Mouse (Mus musculus): ENCODE data around the gene Sipa1l1. TPM values are rescaled to one million over a fixed set of nuclear protein-coding genes. Genes with fewer than 3 reads are reported as not detected.

Sipa1l1 gene
- total and polyA plus RNA-seq, 2 experiments from 2014 or later: 7.0 to 17.1 TPM

- no peak for ATAC-seq (ENCODE audit: insufficient read depth, low read depth)
- Histone ChIP-seq H3K27me3 (ENCODE audit: control insufficient read depth, insufficient read depth, low read length) (no peaks in the 10 kb centered on the region), H3K4me1 (ENCODE audit: control insufficient read depth, insufficient read depth) (no peaks in the 10 kb centered on the region), H3K9me3 (replicated peaks; ENCODE audit: control insufficient read depth, low read length) (no peaks in the 10 kb centered on the region), H3K36me3 (replicated peaks; ENCODE audit: control insufficient read depth, insufficient read depth, low read length) (no peaks in the 10 kb centered on the region), H3K27ac (ENCODE audit: low read depth) (no peak overlapping the region), H3K9ac (replicated peaks; ENCODE audit: low read depth, low read length) (no peak overlapping the region), H3K4me3 (ENCODE audit: low read depth, low read length) (no peak overlapping the region), H3K4me2 (ENCODE audit: low read depth, low read length) (no peak overlapping the region)
- no peak for TF ChIP-seq CTCF (IDR thresholded peaks at IDR 0.05; ENCODE audit: low read depth)
- TF ChIP-seq EP300 (IDR thresholded peaks at IDR 0.05; ENCODE audit: low read depth): no peak
- 87% methylated on average over 3 of the region's 3 CpGs for WGBS
- no peak for DNase-seq (ENCODE audit: low spot score)
Measured at GRCm38 (mm10) chr12:82273503-82273902, 104.4 kb downstream of the Sipa1l1 start.

DNA sequence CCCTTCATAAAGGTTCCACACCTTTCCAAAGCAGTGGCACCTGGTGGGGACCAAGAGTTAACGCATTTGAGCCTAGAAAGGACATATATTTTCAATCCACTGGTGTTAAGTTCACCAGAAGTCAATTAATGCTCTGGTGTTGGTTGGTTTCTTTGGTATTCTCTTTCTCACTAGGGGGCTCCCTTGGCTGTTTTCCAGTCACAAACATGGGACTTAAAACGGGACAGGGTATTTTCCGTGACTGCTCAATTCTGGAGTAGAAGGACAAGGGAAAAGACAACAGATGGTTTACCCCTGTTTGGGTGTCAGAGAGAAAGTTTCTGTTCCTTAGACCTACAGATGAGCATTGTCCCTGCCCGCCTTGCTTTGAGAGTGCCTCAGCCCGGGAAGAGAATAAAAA lies 105.5 kb downstream of the Sipa1l1 start:
- Histone ChIP-seq H3K36me3 (replicated peaks; ENCODE audit: control insufficient read depth, insufficient read depth, low read length) (no peaks in the 10 kb centered on the region), H3K27me3 (ENCODE audit: control insufficient read depth, insufficient read depth, low read length) (no peaks in the 10 kb centered on the region), H3K9me3 (replicated peaks; ENCODE audit: control insufficient read depth, low read length) (no peaks in the 10 kb centered on the region), H3K4me3 (ENCODE audit: low read depth, low read length) (no peak overlapping the region), H3K9ac (replicated peaks; ENCODE audit: low read depth, low read length) (no peak overlapping the region), H3K4me1 (ENCODE audit: control insufficient read depth, insufficient read depth) (peaks cover 4% of the 10 kb centered on the region), H3K27ac (ENCODE audit: low read depth) (no peak overlapping the region), H3K4me2 (ENCODE audit: low read depth, low read length) (no peak overlapping the region)
- DNase-seq (ENCODE audit: low spot score): no peak
- WGBS: 77% methylated on average over 5 of the region's 5 CpGs
- no peak for TF ChIP-seq EP300 (IDR thresholded peaks at IDR 0.05; ENCODE audit: low read depth)
- no peak for TF ChIP-seq CTCF (IDR thresholded peaks at IDR 0.05; ENCODE audit: low read depth)
- no peak for ATAC-seq (ENCODE audit: insufficient read depth, low read depth)

DNA sequence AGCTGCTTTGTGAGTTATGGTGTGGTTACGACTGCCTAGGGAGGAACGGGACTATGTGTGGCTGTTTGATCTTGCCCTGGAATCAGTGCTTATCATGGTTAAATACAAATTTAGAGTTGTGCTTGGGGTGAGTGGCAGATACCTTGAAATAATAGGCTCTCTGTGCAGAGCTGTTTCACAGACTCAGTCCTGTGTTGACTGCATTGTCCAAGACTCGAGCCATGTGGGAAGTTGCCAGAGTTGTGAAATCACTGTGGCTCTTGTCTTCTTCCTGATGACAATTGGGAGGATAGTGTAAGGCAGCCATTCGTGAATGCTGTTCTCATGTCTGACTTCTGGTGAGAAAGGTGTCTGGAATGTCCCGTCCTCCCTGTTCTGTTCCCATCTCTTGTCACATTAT lies 106.6 kb downstream of the Sipa1l1 start:
- no peak overlapping the region for H3K4me3 ChIP-seq (ENCODE audit: low read depth, low read length)
- peak overlapping the region; percentile 46; the same call in 1 of the 2 replicates for H3K27ac ChIP-seq (ENCODE audit: low read depth)
- H3K4me1 ChIP-seq (ENCODE audit: control insufficient read depth, insufficient read depth): peaks cover 4% of the 10 kb centered on the region
- no peak overlapping the region for H3K4me2 ChIP-seq (ENCODE audit: low read depth, low read length)
- ATAC-seq (ENCODE audit: insufficient read depth, low read depth) (no peak), DNase-seq (ENCODE audit: low spot score) (peak; percentile 33)
- H3K9ac ChIP-seq (replicated peaks; ENCODE audit: low read depth, low read length): no peak overlapping the region
- no peaks in the 10 kb centered on the region for H3K27me3 ChIP-seq (ENCODE audit: control insufficient read depth, insufficient read depth, low read length)
- H3K36me3 ChIP-seq (replicated peaks; ENCODE audit: control insufficient read depth, insufficient read depth, low read length): no peaks in the 10 kb centered on the region
- TF ChIP-seq EP300 (IDR thresholded peaks at IDR 0.05; ENCODE audit: low read depth) (no peak), CTCF (IDR thresholded peaks at IDR 0.05; ENCODE audit: low read depth) (no peak)
- H3K9me3 ChIP-seq (replicated peaks; ENCODE audit: control insufficient read depth, low read length): no peaks in the 10 kb centered on the region
- 45% methylated on average over 5 of the region's 5 CpGs for WGBS

DNA sequence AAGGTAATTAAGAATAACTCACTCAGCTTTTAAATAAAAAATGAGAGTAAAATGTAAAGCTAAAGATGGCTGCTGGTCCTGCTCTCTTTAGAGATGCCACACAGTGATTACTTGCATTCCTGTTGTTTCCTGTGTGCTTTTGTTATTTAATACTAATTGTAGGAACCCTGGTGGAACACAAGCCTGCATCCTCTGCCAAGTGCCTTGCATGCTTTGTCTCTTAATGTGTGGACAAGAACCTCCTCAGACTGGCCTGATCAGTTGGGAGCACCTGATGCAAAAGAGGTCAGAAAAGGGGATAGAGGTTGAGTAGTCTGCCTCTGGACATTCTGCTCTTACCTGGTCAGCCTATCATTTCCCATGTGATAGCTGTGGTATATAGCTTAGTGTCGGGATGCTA lies 107.5 kb downstream of the Sipa1l1 start:
- 97% methylated on average over 1 of the region's 1 CpGs for WGBS
- DNase-seq (ENCODE audit: low spot score) (no peak), ATAC-seq (ENCODE audit: insufficient read depth, low read depth) (no peak)
- H3K27ac ChIP-seq (ENCODE audit: low read depth): no peak overlapping the region
- TF ChIP-seq EP300 (IDR thresholded peaks at IDR 0.05; ENCODE audit: low read depth) (no peak), CTCF (IDR thresholded peaks at IDR 0.05; ENCODE audit: low read depth) (no peak)
- no peaks in the 10 kb centered on the region for H3K9me3 ChIP-seq (replicated peaks; ENCODE audit: control insufficient read depth, low read length)
- H3K4me1 ChIP-seq (ENCODE audit: control insufficient read depth, insufficient read depth): peaks cover 4% of the 10 kb centered on the region
- no peaks in the 10 kb centered on the region for H3K36me3 ChIP-seq (replicated peaks; ENCODE audit: control insufficient read depth, insufficient read depth, low read length)
- no peak overlapping the region for H3K4me3 ChIP-seq (ENCODE audit: low read depth, low read length)
- no peak overlapping the region for H3K4me2 ChIP-seq (ENCODE audit: low read depth, low read length)
- H3K9ac ChIP-seq (replicated peaks; ENCODE audit: low read depth, low read length): no peak overlapping the region
- H3K27me3 ChIP-seq (ENCODE audit: control insufficient read depth, insufficient read depth, low read length): no peaks in the 10 kb centered on the region

GRCm38 (mm10) chr12:82284617-82285016 lies 115.5 kb downstream of the Sipa1l1 start:
- DNase-seq (ENCODE audit: low spot score) (no peak), ATAC-seq (ENCODE audit: insufficient read depth, low read depth) (no peak)
- no peaks in the 10 kb centered on the region for H3K36me3 ChIP-seq (replicated peaks; ENCODE audit: control insufficient read depth, insufficient read depth, low read length)
- H3K9me3 ChIP-seq (replicated peaks; ENCODE audit: control insufficient read depth, low read length): no peaks in the 10 kb centered on the region
- H3K27me3 ChIP-seq (ENCODE audit: control insufficient read depth, insufficient read depth, low read length): no peaks in the 10 kb centered on the region
- H3K4me2 ChIP-seq (ENCODE audit: low read depth, low read length): no peak overlapping the region
- TF ChIP-seq CTCF (IDR thresholded peaks at IDR 0.05; ENCODE audit: low read depth) (no peak), EP300 (IDR thresholded peaks at IDR 0.05; ENCODE audit: low read depth) (no peak)
- H3K4me1 ChIP-seq (ENCODE audit: control insufficient read depth, insufficient read depth): peaks cover 13% of the 10 kb centered on the region
- WGBS: 64% methylated on average over 5 of the region's 5 CpGs
- H3K9ac ChIP-seq (replicated peaks; ENCODE audit: low read depth, low read length): no peak overlapping the region
- H3K27ac ChIP-seq (ENCODE audit: low read depth): peak overlapping the region; percentile 32; the same call in 1 of the 2 replicates
- no peak overlapping the region for H3K4me3 ChIP-seq (ENCODE audit: low read depth, low read length)

- peaks cover 13% of the 10 kb centered on the region for H3K4me1 ChIP-seq (ENCODE audit: control insufficient read depth, insufficient read depth)
- WGBS: 99% methylated on average over 2 of the region's 2 CpGs
- TF ChIP-seq CTCF (IDR thresholded peaks at IDR 0.05; ENCODE audit: low read depth) (no peak), EP300 (IDR thresholded peaks at IDR 0.05; ENCODE audit: low read depth) (no peak)
- ATAC-seq (ENCODE audit: insufficient read depth, low read depth) (no peak), DNase-seq (ENCODE audit: low spot score) (no peak)
- no peaks in the 10 kb centered on the region for H3K9me3 ChIP-seq (replicated peaks; ENCODE audit: control insufficient read depth, low read length)
- H3K4me2 ChIP-seq (ENCODE audit: low read depth, low read length): no peak overlapping the region
- H3K9ac ChIP-seq (replicated peaks; ENCODE audit: low read depth, low read length): no peak overlapping the region
- H3K36me3 ChIP-seq (replicated peaks; ENCODE audit: control insufficient read depth, insufficient read depth, low read length): no peaks in the 10 kb centered on the region
- H3K27ac ChIP-seq (ENCODE audit: low read depth): 0 out of 2 replicates have a peak overlapping the region, but pooled peaks have one; percentile 9
- H3K27me3 ChIP-seq (ENCODE audit: control insufficient read depth, insufficient read depth, low read length): no peaks in the 10 kb centered on the region
- H3K4me3 ChIP-seq (ENCODE audit: low read depth, low read length): no peak overlapping the region
Measured at GRCm38 (mm10) chr12:82285018-82285417, 115.9 kb downstream of the Sipa1l1 start.
